Mouse (Mus musculus) T-helper 1 cell (primary cell): ENCODE results near the gene Ccdc126.

ENCODE experiments used
- in situ Hi-C: fragments of 300-600 bp; cut with MboI, MseI; formaldehyde crosslinking; loops from one replicate; pipeline ENCODE4 v1.15.1; 2025; ENCODE audit warnings: high pct_unique_total_duplicates

The Ccdc126 gene

DNA sequence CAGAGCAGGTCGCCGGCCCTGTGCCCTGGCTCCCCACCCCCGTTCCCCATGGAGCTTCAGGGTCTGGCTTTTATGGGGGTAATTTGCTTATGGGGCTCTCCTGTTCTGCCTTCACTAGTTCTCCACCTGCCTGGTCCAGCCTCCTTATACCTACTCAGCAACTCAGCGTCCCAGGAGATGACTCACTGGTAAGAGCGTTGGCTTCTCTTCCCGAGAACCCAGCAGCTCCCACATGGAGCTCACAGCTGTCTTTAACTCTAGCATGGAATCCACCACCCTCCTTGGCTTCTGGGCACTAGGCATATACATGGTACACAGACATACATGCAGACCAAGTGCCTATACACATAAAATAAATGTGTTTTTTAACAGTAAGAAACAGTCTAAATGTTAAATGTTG is 20.1 kb downstream of the Ccdc126 start:
- in situ Hi-C loops = no loop called here

GRCm38 (mm10) chr6:49343737-49344469 is 24.8 kb downstream of the Ccdc126 start:
- in situ Hi-C loops = no loop called here

GRCm38 (mm10) chr6:49349826-49350225 is 30.8 kb downstream of the Ccdc126 start:
- in situ Hi-C loops = loop anchor here (5.0 kb wide), 1 partner anchor 42 kb away; no protein-coding TSS in a partner anchor

DNA sequence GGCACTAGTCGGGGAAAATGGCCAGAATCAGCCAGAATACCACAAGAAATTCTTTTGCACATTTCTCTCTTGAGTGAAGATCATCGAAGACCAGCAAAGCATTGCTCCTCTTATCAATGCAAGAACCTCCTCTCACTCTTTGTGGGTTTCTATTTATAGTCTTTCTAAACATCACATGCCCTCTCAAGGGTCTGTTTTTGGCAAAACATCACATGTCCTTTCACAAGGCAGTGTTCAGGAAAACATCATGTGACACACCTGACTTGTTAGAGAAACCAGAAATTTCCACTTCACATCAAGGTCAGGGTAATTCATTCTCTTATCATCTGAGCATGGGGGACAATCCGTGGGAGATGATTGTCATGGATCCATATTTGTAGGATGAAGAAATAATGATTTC is 35.5 kb downstream of the Ccdc126 start:
- in situ Hi-C loops = loop anchor here (5.0 kb wide), 2 partner anchors 38 to 77 kb away; no protein-coding TSS in a partner anchor

DNA sequence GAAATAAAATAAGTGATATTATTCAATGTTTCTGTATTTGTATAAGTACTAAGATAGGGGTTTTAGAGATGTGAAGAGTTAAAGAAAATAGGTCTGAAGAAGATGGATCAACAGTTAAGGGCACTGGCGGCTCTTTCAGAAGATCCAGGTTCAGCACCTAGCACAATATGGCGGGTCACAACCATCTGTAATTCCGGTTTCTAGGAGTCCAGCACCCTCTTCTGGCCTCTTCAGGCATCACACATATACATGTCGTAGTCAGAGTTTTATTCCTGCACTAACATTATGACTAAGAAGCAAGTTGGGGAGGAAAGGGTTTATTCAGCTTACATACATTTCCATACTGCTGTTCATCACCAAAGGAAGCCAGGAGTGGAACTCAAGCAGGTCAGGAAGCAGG is 36.1 kb downstream of the Ccdc126 start:
- in situ Hi-C loops = loop anchor here (5.0 kb wide), 1 partner anchor 78 kb away; no protein-coding TSS in a partner anchor

DNA sequence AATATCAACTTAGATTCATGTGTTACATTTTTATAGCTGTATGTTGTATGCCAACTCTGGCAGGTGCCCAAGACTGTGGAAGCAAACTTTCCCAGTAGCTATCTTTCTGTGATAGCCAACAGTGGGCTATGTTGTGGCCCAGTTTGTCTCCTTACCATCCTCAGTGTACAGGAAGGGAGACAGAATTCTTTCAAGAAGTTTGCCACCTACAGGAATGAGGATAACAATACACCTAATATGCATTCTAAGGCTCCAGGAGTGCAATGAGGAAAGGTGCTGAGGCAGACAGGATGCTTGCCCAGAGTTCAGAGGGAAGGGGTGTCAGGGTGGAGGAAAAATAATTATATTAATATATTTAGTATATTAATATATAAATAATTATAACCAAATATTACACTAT is 41.3 kb downstream of the Ccdc126 start:
- in situ Hi-C loops = no loop called here

- in situ Hi-C loops = loop anchor here (5.0 kb wide), 1 partner anchor 50 kb away; the partner anchor contains the start of gene Ccdc126
These were observed 48.3 kb downstream of the Ccdc126 start, which contains the start of gene Fam221a for GRCm38 (mm10) chr6:49367159-49368054. Gene Fam221a, plus strand, starts transcription at chr6:49367739.

- in situ Hi-C loops = loop anchor here (5.0 kb wide), 1 partner anchor 51 kb away; the partner anchor contains the start of gene Ccdc126
These were observed 49.1 kb downstream of the Ccdc126 start for GRCm38 (mm10) chr6:49368212-49368611.

DNA sequence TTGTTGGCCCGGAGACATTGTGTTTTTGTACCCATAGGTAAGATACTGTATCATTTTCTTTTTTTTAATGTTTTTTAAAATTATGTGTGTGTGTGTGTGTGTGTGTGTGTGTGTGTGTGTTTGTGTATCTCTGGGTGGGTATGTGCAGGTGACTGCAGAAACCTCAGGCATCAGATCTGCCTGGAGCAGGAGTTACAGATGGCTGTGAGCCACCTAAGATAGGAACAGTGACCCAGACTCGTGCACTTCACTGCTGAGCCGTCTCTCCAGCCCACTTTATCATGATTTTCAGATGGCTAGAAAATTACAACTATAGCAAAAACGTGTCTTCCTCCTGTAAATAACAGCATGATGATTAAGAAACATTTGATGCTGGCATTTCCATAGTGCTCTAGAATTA is 53.6 kb downstream of the Ccdc126 start:
- in situ Hi-C loops = loop anchor here (10.0 kb wide), 1 partner anchor 1842 kb away; no protein-coding TSS in a partner anchor

GRCm38 (mm10) chr6:49373943-49374342 is 54.9 kb downstream of the Ccdc126 start:
- in situ Hi-C loops = loop anchor here (10.0 kb wide), 1 partner anchor 1841 kb away; no protein-coding TSS in a partner anchor

DNA sequence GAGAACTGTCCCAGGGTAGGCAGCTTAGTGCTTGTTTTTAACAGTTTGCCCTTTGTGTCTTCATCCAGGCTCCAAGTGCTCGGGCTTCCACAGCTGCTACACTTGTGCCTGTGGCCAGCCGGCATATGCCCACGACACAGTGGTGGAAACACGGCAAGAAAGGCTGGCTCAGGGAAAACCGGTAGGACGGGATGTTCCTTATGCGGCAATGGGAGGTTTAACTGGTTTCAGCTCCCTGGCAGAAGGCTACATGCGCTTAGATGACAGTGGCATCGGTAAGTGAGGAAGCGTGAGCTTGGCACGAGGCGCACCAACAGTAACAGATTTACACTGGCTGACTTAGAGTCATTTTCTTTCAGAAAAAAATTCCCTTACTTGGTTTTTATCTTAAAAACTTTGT is 59.3 kb downstream of the Ccdc126 start:
- in situ Hi-C loops = loop anchor here (10.0 kb wide), 1 partner anchor 1836 kb away; no protein-coding TSS in a partner anchor
